Mouse (Mus musculus) spleen, postnatal 4 days (tissue): Measurements from ENCODE around the gene Wfdc1.

Source experiments
- DNase-seq, 2 experiments: peaks; one replicate each; pipeline ENCODE4 v3.0.0; 2022; ENCODE audit warnings: low spot score in 2 of 2

Gene Wfdc1

GRCm38 (mm10) chr8:119666219-119666951, at the start of gene Wfdc1:
Gene Wfdc1, plus strand, starts transcription at chr8:119666365.
- DNase-seq: no peak

- DNase-seq: no peak
These were observed 49.4 kb upstream of the Wfdc1 start for GRCm38 (mm10) chr8:119616811-119617210.

GRCm38 (mm10) chr8:119617586-119617985, 48.6 kb upstream of the Wfdc1 start:
- no peak for DNase-seq

- no peak for DNase-seq
These were observed 47.3 kb upstream of the Wfdc1 start for GRCm38 (mm10) chr8:119618887-119619286.

- DNase-seq: no peak
These were observed 45.9 kb upstream of the Wfdc1 start for GRCm38 (mm10) chr8:119620116-119620840.

GRCm38 (mm10) chr8:119620848-119621465, 45.2 kb upstream of the Wfdc1 start:
- no peak for DNase-seq

- DNase-seq: no peak
These were observed 43.6 kb upstream of the Wfdc1 start for GRCm38 (mm10) chr8:119622555-119622954.

- no peak for DNase-seq
These were observed 43.1 kb upstream of the Wfdc1 start for GRCm38 (mm10) chr8:119623061-119623460.

GRCm38 (mm10) chr8:119623744-119624143, 42.4 kb upstream of the Wfdc1 start:
- no peak for DNase-seq

GRCm38 (mm10) chr8:119624916-119625315, 41.2 kb upstream of the Wfdc1 start:
- no peak for DNase-seq

GRCm38 (mm10) chr8:119625788-119626187, 40.4 kb upstream of the Wfdc1 start:
- DNase-seq: no peak

GRCm38 (mm10) chr8:119627199-119627598, 39.0 kb upstream of the Wfdc1 start:
- DNase-seq: no peak

- no peak for DNase-seq
These were observed 38.4 kb upstream of the Wfdc1 start for GRCm38 (mm10) chr8:119627613-119628359.

- DNase-seq: no peak
These were observed 35.3 kb upstream of the Wfdc1 start for GRCm38 (mm10) chr8:119630841-119631240.

GRCm38 (mm10) chr8:119632246-119632645, 33.9 kb upstream of the Wfdc1 start:
- no peak for DNase-seq

- no peak for DNase-seq
These were observed 33.3 kb upstream of the Wfdc1 start for GRCm38 (mm10) chr8:119632909-119633308.

- DNase-seq: no peak
These were observed 31.4 kb upstream of the Wfdc1 start for GRCm38 (mm10) chr8:119634616-119635336.

GRCm38 (mm10) chr8:119635378-119635777, 30.8 kb upstream of the Wfdc1 start, which contains the start of gene Kcng4:
Gene Kcng4, minus strand, starts transcription at chr8:119635680.
- DNase-seq: no peak

GRCm38 (mm10) chr8:119635958-119636357, 30.2 kb upstream of the Wfdc1 start:
- no peak for DNase-seq

- DNase-seq: no peak
These were observed 29.4 kb upstream of the Wfdc1 start for GRCm38 (mm10) chr8:119636766-119637165.

- no peak for DNase-seq
These were observed 28.8 kb upstream of the Wfdc1 start for GRCm38 (mm10) chr8:119637381-119637780.
